Mouse (Mus musculus) intestine, embryonic 14.5 days (tissue): ENCODE results near the gene Bbs9. TPM values are rescaled to one million over a fixed set of nuclear protein-coding genes. Genes with fewer than 3 reads are reported as not detected.

Experiments used
- polyA plus RNA-seq: library from polyadenylated mRNA; unstranded; fragments of >200 nt; fragmentation: Nextera tagmentation; extraction: Ambion mirVana; gene quantifications from 2 replicates; pipeline ENCODE4 v1.2.1, GENCODE M21; 2014

Bbs9 gene
- polyA plus RNA-seq, 1 experiment from 2014 or later, result 14.2 TPM

Other genes with a start within 250 kb of the Bbs9 start
- 5.8 and 5.9 TPM in 2 replicates for gene Zfp599, start 215.8 kb upstream of the Bbs9 start, polyA plus RNA-seq
- 19.0 and 19.4 TPM in 2 replicates for gene Zfp810, start 168.1 kb upstream of the Bbs9 start, polyA plus RNA-seq
- gene Anln, start 86.5 kb upstream of the Bbs9 start, polyA plus RNA-seq, result 55.7 and 61.4 TPM in 2 replicates
- gene 9530077C05Rik, start 64.2 kb upstream of the Bbs9 start, polyA plus RNA-seq, result 5.3 and 5.9 TPM in 2 replicates
- gene Gm17545, start 21.4 kb upstream of the Bbs9 start, polyA plus RNA-seq, result not detected in 2 replicates
- 82.2 and 84.3 TPM in 2 replicates for gene Rp9, start 6.0 kb upstream of the Bbs9 start, polyA plus RNA-seq